Mouse (Mus musculus) bone marrow macrophage, adult 2 months (primary cell): Measurements from ENCODE around the gene Ift22.
"Not testable (repeated sequence)": the region's sequence is repeated elsewhere in the genome, so short reads cannot be mapped to it uniquely, and the experiment has no call there.

Source experiments
- CTCF ChIP-seq: IDR thresholded peaks from 2 replicates; pipeline ENCODE4 v1.5.1; 2012; ENCODE audit warnings: low read depth, mild to moderate bottlenecking, low read length, moderate library complexity
- POLR2A ChIP-seq: IDR thresholded peaks from 2 replicates; pipeline ENCODE4 v1.6.1; 2012; ENCODE audit warnings: mild to moderate bottlenecking, low read depth, low read length, borderline replicate concordance

GRCm38 (mm10) chr5:136949551-136950336 lies 41.8 kb downstream of the Ift22 start:
- not testable (repeated sequence) for TF ChIP-seq POLR2A, CTCF
